Mouse (Mus musculus) kidney, postnatal 0 days (tissue): ENCODE data around the gene Sall1. TPM values are rescaled to one million over a fixed set of nuclear protein-coding genes. Genes with fewer than 3 reads are reported as not detected.

Source experiments
- ATAC-seq: fragments of 200-750 bp; cut with Nextera tagmentation; replicated peaks from 2 replicates; pipeline ENCODE4 v1.8.0; 2017; ENCODE audit warnings: low read depth, moderate number of reproducible peaks, moderate TSS enrichment, moderate library complexity; ENCODE audit not compliant: low FRiP score
- DNase-seq: peaks from one replicate; pipeline ENCODE4 v3.0.0-alpha.2; 2016; ENCODE audit warnings: low spot score
- H3K27ac ChIP-seq: fragments of 300-500 bp; sonication (generic); 2 replicates; pipeline ENCODE4 v1.5.1; 2014; ENCODE audit warnings: mild to moderate bottlenecking
- H3K27me3 ChIP-seq: fragments of 300-500 bp; sonication (generic); 2 replicates; pipeline ENCODE4 v1.6.1; 2014; ENCODE audit warnings: low read length, mixed read lengths; ENCODE audit not compliant: insufficient read depth
- H3K36me3 ChIP-seq: fragments of 300-500 bp; sonication (generic); 2 replicates; pipeline ENCODE4 v1.6.1; 2014; ENCODE audit warnings: low read length, mixed read lengths; ENCODE audit not compliant: insufficient read depth
- H3K4me1 ChIP-seq: fragments of 300-500 bp; sonication (generic); replicated peaks from 2 replicates; pipeline ENCODE4 v1.6.1; 2014; ENCODE audit warnings: antibody characterized with exemption, low read length, mixed read lengths; ENCODE audit not compliant: insufficient read depth
- H3K4me2 ChIP-seq: fragments of 300-500 bp; sonication (generic); 2 replicates; pipeline ENCODE4 v1.6.1; 2014; ENCODE audit warnings: mild to moderate bottlenecking, low read length, moderate library complexity, mixed read lengths
- H3K4me3 ChIP-seq: fragments of 300-500 bp; sonication (generic); replicated peaks from 2 replicates; pipeline ENCODE4 v1.5.1; 2014; ENCODE audit warnings: low read depth, low read length
- H3K9ac ChIP-seq: fragments of 300-500 bp; sonication (generic); 2 replicates; pipeline ENCODE4 v1.6.1; 2014; ENCODE audit warnings: low read depth, low read length
- H3K9me3 ChIP-seq: fragments of 300-500 bp; sonication (generic); replicated peaks from 2 replicates; pipeline ENCODE4 v1.6.1; 2016; ENCODE audit warnings: low read length, inconsistent platforms, mixed read lengths
- CTCF ChIP-seq: IDR thresholded peaks from 2 replicates; pipeline ENCODE4 v1.5.1; 2016; ENCODE audit warnings: antibody characterized with exemption, low read depth, mild to moderate bottlenecking, moderate library complexity
- WGBS: fragments of 180-500 bp; shearing (Covaris S2); extraction: QIAGEN DNeasy Blood & Tissue Kit; methylation state at CpG from one replicate; pipeline ENCODE4 v1.1.7; 2014; 5-methylcytosine and 5-hydroxymethylcytosine counted together
- polyA plus RNA-seq: library from polyadenylated mRNA; unstranded; fragments of >200 nt; fragmentation: Nextera tagmentation; extraction: Ambion mirVana; gene quantifications from 2 replicates; pipeline ENCODE4 v1.2.1, GENCODE M21; 2015

The Sall1 gene
- polyA plus RNA-seq, 1 experiment from 2014 or later, result 24.6 TPM

- H3K9ac ChIP-seq, result no peak overlapping the region
- ATAC-seq (no peak), DNase-seq (no peak)
- no peaks in the 10 kb centered on the region for H3K9me3 ChIP-seq
- no peak overlapping the region for H3K4me2 ChIP-seq
- no peak for TF ChIP-seq CTCF
- no peaks in the 10 kb centered on the region for H3K4me1 ChIP-seq
- WGBS, result 73% methylated on average over 10 of the region's 10 CpGs
- H3K36me3 ChIP-seq, result no peaks in the 10 kb centered on the region
- no peaks in the 10 kb centered on the region for H3K27me3 ChIP-seq
- H3K27ac ChIP-seq, result no peak overlapping the region
- no peak overlapping the region for H3K4me3 ChIP-seq
Observed at GRCm38 (mm10) chr8:89063366-89064040, 19.5 kb upstream of the Sall1 start.

DNA sequence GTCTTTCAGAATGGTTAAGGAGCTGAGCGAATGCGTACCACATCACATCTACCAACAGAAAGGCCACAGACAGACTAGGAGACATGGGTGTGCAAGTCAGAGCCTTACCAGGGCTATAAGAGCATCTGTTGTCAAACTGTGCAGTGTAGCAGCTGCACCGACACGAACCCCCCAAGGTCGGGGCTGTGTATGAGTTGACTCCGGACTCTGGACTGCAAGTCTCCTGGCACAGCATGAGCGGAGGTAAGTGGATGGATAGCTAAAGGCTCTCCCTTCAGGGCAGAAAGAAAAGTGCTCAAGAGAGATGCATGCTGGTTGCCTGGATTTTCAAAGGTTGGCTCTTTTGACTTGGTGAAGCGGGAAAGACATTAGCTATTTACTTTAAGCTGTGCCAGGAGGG is 16.8 kb upstream of the Sall1 start:
- no peak overlapping the region for H3K4me3 ChIP-seq
- no peaks in the 10 kb centered on the region for H3K4me1 ChIP-seq
- DNase-seq, result no peak
- no peak overlapping the region for H3K4me2 ChIP-seq
- H3K36me3 ChIP-seq, result no peaks in the 10 kb centered on the region
- TF ChIP-seq CTCF, result no peak
- H3K27me3 ChIP-seq, result no peaks in the 10 kb centered on the region
- H3K9me3 ChIP-seq, result no peaks in the 10 kb centered on the region
- WGBS, result 90% methylated on average over 8 of the region's 8 CpGs
- ATAC-seq, result no peak
- no peak overlapping the region for H3K9ac ChIP-seq
- no peak overlapping the region for H3K27ac ChIP-seq

DNA sequence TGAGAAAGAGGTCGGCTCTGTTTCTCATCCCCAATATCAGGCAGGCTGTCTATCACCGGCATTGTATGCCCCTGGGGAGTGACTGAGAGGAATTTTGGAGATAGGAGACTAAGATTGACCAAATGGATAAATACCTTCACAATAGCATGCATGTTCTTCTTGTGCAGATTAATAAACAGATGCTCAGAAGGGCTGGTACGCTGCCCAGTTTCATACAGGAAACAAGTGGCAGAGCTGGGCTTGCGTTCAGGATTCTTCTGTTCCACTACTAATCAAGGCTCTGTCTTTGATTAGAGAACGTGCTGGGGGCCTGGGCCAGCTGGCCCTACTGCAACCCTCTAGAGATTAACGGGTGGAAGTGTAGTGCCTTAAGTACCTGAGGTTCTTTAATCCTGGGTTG is 15.5 kb upstream of the Sall1 start:
- H3K9ac ChIP-seq, result no peak overlapping the region
- no peaks in the 10 kb centered on the region for H3K9me3 ChIP-seq
- H3K4me2 ChIP-seq, result no peak overlapping the region
- no peak for TF ChIP-seq CTCF
- DNase-seq (no peak), ATAC-seq (no peak)
- H3K4me3 ChIP-seq, result no peak overlapping the region
- no peak overlapping the region for H3K27ac ChIP-seq
- 73% methylated on average over 6 of the region's 6 CpGs for WGBS
- 0 out of 2 replicates have a peak, but pooled peaks cover 3% of the 10 kb centered on the region for H3K4me1 ChIP-seq
- H3K36me3 ChIP-seq, result no peaks in the 10 kb centered on the region
- H3K27me3 ChIP-seq, result no peaks in the 10 kb centered on the region

DNA sequence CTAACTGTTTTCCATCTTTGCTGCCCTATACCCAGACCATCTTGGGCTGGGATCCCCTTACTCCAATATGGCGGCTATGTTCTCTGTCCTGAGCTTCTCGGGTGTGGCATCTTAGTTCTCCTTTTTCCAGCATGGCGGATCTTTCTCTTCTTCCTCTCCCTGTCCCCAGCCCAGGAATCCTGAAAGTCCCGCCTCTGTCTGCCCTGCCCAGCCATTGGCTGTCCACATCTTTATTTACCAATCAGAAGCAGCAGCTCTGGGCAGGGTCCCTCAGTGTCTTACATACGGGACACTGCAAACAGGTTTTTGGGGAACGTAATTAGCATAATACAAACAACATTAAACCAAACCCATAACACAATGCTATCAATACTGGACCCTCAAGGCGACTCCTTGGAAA is 8.9 kb upstream of the Sall1 start:
- H3K27me3 ChIP-seq, result no peaks in the 10 kb centered on the region
- 0 out of 2 replicates have a peak, but pooled peaks cover 9% of the 10 kb centered on the region for H3K4me1 ChIP-seq
- H3K36me3 ChIP-seq, result no peaks in the 10 kb centered on the region
- no peak overlapping the region for H3K4me3 ChIP-seq
- no peak overlapping the region for H3K9ac ChIP-seq
- 89% methylated on average over 7 of the region's 7 CpGs for WGBS
- ATAC-seq (no peak), DNase-seq (no peak)
- no peaks in the 10 kb centered on the region for H3K9me3 ChIP-seq
- no peak overlapping the region for H3K4me2 ChIP-seq
- H3K27ac ChIP-seq, result no peak overlapping the region
- TF ChIP-seq CTCF, result no peak

- peak; percentile 1; the same call in 1 of the 2 replicates for TF ChIP-seq CTCF
- H3K4me3 ChIP-seq, result 0 out of 2 replicates have a peak overlapping the region, but pooled peaks have one; percentile 11
Observed at GRCm38 (mm10) chr8:89046639-89047348, 2.8 kb upstream of the Sall1 start.

DNA sequence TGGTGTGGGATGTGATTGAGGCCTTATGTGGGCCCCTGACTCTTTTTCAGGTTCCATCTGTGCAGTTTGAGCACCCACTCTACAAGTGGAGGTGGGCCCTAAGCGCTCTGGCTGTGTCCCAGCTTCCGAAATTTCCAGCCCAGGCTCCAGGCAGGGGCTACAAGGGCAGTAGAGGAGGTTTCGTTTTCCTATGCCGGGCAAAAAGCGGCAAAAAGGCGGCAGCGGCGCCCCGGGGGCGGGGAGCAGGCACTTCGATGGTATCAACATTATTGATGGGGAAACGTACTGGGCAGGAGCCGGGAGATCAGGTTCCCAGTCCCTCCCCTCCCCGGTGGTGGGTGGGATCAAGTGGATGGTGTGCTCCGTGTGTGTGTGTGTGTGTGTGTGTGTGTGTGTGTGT is 2.3 kb upstream of the Sall1 start:
- Histone ChIP-seq H3K27me3 (0 out of 2 replicates have a peak, but pooled peaks cover 6% of the 10 kb centered on the region), H3K4me1 (0 out of 2 replicates have a peak, but pooled peaks cover 17% of the 10 kb centered on the region), H3K9me3 (no peaks in the 10 kb centered on the region), H3K9ac (peak overlapping the region; percentile 97), H3K4me2 (peak overlapping the region; percentile 76), H3K4me3 (peak overlapping the region; percentile 83), H3K36me3 (no peaks in the 10 kb centered on the region), H3K27ac (peak overlapping the region; percentile 98)
- under 1% methylated on average over 14 of the region's 15 CpGs for WGBS
- ATAC-seq (no peak), DNase-seq (peak; percentile 86)
- TF ChIP-seq CTCF, result no peak

More at GRCm38 (mm10) chr8:89046639-89047348, 2.8 kb upstream of the Sall1 start:
- 0 out of 2 replicates have a peak overlapping the region, but pooled peaks have one; percentile 6 for H3K9ac ChIP-seq
- H3K4me2 ChIP-seq, result peak overlapping the region; percentile 76
- H3K36me3 ChIP-seq, result no peaks in the 10 kb centered on the region
- ATAC-seq (no peak), DNase-seq (peak; percentile 62)
- H3K9me3 ChIP-seq, result no peaks in the 10 kb centered on the region
- H3K27ac ChIP-seq, result peak overlapping the region; percentile 75
- H3K4me1 ChIP-seq, result 0 out of 2 replicates have a peak, but pooled peaks cover 17% of the 10 kb centered on the region
- H3K27me3 ChIP-seq, result 0 out of 2 replicates have a peak, but pooled peaks cover 6% of the 10 kb centered on the region
- whole genome bisulfite sequencing, result 3% methylated on average over 26 of the region's 26 CpGs
